Mouse (Mus musculus): Measurements from ENCODE around the gene Gla.

GRCm38 (mm10) chrX:134612285-134612959 lies 11.5 kb upstream of the Gla start:
- TF ChIP-seq CTCF (IDR thresholded peaks at IDR 0.05; ENCODE audit: insufficient read depth, low read length) (no peak), POLR2A (IDR thresholded peaks at IDR 0.05; ENCODE audit: borderline replicate concordance, extremely low read depth, low read depth, low read length) (no peak)

Measured in lung, adult 2 months (tissue).